Mouse (Mus musculus) spleen, adult 2 months (tissue): ENCODE data around the gene Eif4g2.

Experiments used
- CTCF ChIP-seq: fragments of 200-500 bp; IDR thresholded peaks from 2 replicates; pipeline ENCODE4 v1.5.1; 2011; ENCODE audit warnings: mild to moderate bottlenecking, inconsistent platforms; ENCODE audit not compliant: insufficient read depth, insufficient read length, insufficient replicate concordance; ENCODE audit errors: extremely low read depth
- POLR2A ChIP-seq: fragments of 200-500 bp; IDR thresholded peaks from 2 replicates; pipeline ENCODE4 v1.6.1; 2011; ENCODE audit warnings: low read depth, low read length, inconsistent platforms

DNA sequence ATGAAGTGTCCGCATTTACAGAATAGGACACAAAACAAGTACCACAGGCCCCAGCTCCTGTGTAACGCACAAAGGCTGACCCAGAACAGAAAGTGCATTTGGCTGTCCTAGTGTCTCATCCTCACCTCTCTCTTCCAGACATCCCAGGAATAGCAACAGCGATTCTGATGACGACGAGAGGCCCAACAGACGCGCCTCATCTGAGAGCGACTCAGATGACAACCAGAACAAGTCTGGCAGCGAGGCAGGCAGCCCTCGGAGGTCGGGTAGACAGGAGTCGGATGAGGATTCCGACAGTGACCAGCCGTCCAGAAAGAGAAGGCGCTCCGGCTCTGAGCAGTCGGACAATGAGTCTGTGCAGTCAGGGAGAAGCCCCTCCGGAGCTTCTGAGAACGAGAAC, 27.6 kb downstream of the Eif4g2 start:
- TF ChIP-seq POLR2A, result no peak
- no peak for TF ChIP-seq CTCF
